Mouse (Mus musculus): ENCODE measurements around the gene Negr1.

Gene Negr1

DNA sequence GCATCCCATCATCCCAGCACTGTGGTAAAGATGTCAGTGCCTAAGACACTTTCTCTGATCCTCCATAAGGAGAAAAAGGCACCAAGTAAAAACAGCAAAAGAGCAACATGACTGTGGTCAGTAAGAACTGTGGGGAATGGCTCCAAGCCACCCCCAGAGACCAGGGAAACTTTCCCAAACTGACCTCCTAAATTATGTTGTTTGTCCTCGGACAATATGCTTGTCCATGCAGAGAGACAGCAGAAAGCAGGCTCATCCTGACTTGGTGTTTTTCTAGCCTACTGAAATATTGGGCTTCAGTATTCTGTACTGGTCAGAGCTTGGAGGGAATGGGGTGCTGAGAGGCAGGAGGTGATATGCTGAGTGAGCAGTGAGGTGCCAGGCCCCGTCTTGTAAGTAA lies 647.8 kb downstream of the Negr1 start:
- DNase-seq (ENCODE audit: low read depth, low spot score), result no peak

DNA sequence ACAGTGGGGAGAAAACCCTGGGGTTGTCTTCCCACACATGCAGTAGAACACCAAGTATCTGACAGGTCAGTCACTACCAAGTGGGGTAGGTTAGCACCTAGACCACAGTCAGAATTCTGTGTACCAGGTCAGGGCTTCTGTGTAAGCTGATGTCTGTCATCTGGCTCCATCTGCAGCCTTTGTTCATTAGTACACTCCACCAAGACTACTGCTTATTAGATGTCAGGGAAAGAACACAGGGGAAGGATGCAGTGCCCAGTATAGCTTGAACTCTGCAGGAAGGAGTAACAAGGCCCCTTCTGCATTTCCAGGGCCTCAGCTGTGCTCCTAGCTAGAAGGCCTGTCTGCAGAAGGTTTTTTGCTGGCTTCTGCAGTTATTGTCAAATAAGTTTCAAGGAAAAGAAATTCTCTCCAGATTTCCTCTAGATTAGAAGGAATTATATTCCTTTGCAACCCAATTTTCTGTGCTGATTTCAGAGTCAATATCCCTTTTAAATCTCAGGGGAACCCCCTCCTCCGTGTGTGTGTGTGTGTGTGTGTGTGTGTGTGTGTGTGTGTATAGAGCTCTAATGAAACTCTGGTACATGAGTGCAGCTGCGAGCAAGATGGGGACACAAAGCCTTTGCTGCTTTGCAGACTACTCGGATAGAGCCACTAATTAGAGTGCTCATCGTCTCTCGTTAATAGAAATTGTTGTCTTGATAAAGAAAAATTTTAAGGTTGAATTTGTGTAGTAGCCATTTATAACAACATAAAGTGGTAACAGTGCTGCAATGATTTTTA lies 654.5 kb downstream of the Negr1 start:
- DNase-seq (ENCODE audit: low read depth, low spot score), result no peak

DNA sequence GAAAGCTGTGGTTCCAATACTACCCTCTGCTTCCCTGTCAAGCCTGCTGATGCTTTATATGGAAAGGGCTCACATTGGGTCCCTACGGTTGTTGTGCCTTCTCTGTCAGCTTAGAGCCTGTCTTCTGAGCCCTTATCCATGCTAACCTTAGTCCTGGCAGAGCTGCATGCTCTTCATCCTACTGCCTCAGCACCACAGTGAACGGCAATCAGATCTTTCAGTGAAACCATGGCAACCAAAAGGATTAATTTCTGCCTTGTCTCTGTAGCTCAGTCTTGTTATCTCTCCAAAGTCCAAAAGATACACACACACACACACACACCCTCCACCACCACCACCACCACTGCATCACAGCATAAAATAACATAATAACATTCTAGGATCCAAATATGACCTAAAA lies 656.2 kb downstream of the Negr1 start:
- no peak for DNase-seq (ENCODE audit: low read depth, low spot score)

DNA sequence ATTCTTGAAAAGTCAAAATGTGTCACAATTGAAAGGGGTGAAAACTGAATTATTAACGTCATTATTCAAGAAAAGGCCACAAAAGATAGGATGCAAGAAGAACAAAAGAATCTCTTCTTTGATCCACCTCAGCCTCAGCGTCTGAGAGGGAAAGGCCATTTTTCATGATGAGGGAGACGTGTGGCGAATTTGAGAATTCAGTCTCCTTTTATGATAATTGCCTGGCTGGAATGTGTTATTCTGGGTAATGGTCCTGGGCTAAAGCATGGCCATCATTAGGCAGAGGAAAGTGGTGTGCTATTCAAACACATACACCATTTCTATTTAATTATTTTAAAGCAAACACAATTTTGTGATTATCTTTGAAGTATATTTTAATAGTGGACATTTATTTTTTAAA lies 663.3 kb downstream of the Negr1 start:
- DNase-seq (ENCODE audit: low read depth, low spot score), result peak; percentile 23

DNA sequence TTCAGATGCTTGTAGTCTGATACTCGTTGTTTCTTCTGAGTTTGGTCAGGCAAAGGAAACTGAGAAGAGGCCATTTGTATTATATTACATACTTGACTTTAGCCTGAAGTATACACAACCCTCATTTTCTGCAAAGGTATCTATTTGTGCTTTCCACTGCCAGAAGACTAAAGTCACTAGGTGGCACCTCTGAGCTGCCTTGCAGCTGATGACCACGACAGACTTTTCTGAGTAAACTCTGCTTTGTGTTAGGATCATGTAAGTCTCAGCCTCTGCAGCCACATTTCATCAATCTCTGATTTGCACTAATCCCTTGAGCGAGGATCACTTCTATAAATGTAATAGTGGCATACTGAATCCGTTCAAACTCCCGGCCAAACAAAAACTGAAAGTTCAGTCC lies 671.1 kb downstream of the Negr1 start:
- peak; percentile 45 for DNase-seq (ENCODE audit: low read depth, low spot score)

DNA sequence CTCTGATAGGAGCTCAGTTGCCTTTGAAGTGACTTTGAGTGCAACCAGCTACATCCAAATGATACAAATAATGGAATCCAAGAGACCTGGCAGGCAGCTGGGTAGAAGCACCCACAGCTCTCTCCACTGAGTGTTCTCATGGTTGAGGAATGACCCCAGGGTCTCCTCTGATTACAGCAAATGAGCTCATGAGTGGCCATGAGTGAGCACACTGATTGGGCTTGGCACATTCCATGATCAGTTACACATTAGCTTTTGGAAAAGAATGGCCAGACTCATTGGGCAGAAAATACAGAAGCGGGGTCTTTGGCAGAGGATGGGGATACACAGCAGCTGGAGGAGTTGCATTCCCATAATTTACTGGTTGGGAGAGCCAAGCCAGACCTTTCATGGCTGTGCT lies 678.6 kb downstream of the Negr1 start:
- DNase-seq (ENCODE audit: low read depth, low spot score), result no peak

DNA sequence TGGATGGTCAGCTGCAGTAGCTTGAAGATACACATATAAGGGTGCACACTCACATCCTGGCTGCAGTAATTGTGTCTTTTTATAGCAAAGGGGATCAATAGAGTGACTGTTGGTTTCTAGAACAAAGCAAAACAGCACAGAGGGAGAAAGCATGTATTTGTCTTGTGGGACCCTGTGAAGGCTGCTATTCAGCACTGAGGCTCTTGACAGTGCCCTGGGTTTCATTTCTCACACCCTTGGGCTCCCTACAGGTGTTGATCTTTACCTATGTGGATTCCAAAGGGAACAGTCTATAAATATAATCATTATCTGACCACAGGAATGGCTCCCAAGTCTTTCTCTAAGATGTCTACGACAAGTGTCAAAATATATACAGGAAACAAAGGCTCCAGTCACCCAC lies 693.9 kb downstream of the Negr1 start:
- no peak for DNase-seq (ENCODE audit: low read depth, low spot score)

DNA sequence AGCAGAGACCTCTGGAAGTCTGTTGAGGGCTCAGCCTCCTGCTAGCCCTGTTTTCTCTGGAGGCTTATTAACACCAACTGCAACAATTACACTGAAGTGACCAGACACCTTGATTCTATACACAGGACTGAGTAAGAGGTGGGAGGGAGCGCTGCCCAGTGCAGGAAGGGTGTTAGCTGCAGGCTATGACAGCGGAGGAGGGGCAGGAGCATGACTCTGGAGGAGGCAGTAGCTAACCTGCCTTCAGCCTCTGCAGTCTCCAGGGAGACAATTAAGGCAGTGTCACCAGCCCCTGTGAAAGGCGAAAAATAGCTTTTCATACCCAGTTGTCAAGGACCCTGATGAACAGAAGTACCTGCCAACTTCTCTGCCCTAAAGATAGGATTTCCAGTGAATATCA lies 694.3 kb downstream of the Negr1 start:
- no peak for DNase-seq (ENCODE audit: low read depth, low spot score)

DNA sequence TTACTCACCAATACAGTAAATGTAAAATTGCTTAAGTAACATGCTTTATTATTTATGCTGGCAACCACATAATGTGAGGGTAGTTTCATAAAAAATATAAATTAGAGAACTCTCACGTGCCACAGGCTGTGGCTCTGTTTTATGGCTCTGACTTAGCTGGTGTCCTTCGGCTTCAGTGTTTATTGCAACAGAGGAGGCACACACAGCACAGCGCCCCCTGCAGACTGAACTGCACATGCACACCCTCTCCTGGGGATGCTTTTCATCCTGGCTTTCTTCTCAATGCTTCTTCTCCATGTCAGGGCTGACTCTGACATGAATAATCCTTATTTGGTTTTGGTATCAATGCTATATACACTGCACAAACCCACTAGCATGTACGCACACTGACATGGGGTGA lies 707.1 kb downstream of the Negr1 start:
- no peak for DNase-seq (ENCODE audit: low read depth, low spot score)

DNA sequence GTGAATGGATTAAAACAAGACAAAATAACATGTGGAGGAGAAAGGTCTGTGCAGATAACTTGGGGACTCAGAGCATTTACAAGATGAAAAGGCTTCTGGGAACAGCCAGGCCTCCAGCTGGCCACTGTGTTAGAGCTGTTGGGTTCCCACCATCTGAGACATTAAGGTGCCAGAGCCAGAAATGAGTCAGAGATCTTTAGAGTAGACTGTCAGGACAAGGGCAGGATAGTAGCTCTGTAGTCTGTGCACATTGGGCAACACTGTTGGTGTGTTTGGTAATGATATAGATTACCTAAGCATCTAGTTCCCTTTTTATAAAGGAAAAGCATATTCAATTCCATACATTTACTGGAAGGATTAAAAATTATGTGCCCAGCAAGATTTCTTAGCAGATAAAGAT lies 710.8 kb downstream of the Negr1 start:
- no peak for DNase-seq (ENCODE audit: low read depth, low spot score)

DNA sequence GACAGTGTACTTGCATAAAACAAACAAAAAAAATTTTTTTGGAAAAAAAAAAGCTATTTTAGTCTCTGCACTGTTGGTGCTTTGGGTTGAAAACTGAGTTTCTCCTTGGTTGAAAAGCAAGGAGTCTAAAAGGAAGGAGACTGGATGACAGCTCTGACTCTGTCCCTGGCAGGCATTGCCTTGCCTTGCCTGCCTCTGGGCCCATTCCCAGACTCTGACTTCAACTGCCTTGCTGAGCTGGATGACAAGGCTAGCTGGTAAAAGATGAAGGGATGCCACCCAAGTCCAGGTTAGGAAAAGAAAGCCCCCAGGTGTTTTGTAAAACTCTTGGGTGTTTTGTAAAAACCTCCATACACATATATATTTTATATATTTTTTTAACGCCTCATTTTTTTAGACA lies 712.5 kb downstream of the Negr1 start:
- no peak for DNase-seq (ENCODE audit: low read depth, low spot score)

DNA sequence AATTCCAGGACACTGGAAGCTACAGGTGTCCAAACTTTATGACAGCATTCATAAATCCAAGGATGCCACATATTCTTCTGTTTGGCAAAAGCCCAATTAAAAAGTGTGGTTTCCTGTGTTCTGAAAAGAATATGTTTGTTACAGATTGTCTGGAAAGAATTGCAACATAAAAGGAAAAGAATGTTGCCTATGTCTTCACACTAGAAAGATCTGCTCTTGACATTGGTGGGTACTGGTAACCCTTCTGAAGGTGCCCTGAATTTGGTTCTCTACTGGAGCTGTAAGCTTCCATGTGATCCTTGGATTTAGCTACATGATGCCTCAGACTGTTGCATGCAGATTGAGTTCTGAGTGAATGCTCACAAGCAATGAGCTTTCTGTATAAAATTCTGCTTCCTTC lies 718.1 kb downstream of the Negr1 start:
- DNase-seq (ENCODE audit: low read depth, low spot score), result no peak

DNA sequence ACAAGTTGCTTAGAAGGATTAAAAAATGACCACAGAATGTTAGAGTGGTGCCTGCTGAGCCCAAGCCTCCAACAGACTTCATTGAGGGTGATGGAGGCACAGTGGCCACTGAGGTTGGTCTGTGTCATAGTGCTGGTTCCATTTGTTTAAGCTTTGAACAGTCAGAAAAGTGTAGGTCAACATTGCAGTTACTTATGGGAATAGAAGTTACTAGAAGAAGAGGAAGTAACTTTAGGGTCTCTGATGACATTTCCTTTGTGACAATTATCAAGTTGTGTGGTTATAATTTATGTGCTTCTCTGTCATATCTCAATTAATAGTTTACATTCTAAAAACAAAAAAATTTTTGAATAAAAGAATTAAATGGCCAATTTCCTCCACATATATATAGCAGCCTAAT lies 719.7 kb downstream of the Negr1 start:
- DNase-seq (ENCODE audit: low read depth, low spot score), result no peak

DNA sequence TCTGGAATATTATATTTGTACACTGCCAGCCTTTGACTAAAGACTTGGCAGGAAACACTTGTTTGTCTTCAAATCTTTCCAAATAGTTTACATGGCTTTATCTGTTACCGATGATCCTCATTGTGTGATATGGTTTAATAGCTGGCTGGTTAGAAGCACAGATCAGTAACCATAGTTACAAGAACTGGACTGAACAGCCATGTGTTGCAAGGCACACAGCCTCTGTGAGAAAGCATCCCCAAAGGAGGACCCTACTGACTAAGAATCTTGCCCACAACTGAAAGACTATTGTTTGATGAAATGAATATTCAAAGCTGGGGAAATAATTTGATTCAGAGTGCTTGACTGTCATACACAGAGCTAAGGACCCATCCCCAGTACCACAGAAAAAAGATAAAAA lies 729.7 kb downstream of the Negr1 start:
- DNase-seq (ENCODE audit: low read depth, low spot score), result no peak

DNA sequence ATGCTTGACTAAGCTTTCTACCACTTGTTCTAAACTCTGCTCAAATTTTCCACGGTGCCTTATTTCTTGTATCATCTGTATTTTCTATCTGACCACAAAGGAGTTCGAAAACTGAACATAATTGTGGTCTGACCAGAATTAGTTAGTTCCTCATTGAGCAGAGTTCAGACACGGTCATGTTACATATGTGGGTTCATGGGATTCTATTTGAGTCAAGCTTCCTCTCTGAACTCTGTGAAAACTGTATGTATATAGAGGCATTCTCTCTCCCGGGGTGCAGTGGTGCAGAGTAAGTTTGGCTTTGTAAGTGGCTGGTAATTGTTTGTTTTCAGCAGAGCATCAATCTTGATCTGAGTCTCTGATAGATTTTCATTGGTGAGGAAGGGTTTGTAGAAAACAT lies 735.6 kb downstream of the Negr1 start:
- DNase-seq (ENCODE audit: low read depth, low spot score), result no peak

DNA sequence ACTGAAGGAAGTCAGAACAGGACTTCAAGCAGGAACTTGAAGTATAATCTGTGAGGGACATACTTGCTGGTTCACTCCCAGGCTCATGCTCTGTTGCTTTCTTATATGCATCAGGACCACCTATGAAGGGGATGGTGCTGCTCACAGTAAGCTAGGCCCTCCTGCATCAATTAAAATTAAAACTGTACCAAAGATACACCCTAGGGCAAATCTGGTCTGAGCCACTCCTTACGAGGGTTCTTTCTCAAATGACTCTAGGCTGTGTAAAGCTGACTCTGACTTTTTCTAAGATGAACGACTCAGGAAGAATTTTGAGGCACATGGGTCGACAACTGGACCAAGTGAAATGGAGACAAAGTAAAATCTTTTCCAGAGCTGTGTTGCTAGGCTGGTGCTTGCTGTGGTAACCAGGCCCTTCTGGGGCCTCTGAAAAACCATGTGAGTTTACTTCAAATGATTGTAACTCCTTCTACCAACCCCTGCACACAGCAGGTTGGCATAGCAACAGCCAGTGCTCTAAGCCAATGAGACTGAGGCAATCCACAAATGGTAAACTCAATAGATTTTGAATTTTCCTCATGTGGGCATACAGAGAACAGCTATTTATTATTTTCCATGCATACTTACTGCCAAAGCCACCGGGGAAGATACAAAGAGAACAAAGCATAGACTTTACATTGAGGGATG lies 742.0 kb downstream of the Negr1 start:
- DNase-seq (ENCODE audit: low read depth, low spot score), result no peak

DNA sequence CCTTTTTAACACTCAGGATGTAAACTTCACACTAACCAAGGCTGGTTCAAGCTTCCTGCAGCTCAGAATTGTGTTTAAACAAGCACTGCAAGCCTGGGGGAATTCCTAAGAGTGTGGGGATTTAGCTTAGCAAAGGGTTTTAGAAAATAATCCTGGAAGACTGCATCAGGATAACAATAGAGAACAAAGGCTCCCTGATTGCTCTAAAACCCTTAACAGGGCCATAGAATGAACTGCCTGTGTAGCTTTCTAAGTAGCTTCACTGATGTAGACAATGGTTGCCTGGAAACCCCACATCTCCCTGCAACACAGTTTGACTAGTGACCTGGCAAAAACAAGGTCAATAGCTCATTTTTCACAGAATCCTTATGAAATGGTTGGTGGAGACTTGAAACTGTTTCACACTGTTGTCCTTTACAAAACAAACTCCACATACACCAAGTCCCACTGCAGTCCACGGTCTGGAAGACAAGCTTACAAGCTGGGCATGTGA lies 759.5 kb downstream of the Negr1 start:
- DNase-seq (ENCODE audit: low read depth, low spot score), result peak; percentile 75

DNA sequence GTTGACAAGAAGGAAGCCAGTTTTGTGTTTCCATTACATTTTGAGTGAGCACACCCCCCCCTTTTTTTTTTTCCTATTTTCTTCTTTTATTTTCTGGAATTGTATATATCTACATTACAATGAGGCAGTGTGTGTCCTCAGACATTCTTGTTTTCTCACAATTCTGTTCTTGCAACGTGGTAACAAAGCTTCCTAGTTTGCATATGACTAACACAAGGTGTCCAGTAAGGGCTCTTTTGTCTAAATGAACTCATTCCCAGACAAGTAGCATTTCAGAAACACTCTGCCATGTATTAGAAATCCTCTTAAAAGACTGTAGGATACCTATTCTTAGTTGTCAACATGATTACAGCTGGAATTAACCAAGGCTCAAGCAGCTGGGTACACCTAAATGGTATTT lies 760.2 kb downstream of the Negr1 start:
- DNase-seq (ENCODE audit: low read depth, low spot score), result peak; percentile 20

DNA sequence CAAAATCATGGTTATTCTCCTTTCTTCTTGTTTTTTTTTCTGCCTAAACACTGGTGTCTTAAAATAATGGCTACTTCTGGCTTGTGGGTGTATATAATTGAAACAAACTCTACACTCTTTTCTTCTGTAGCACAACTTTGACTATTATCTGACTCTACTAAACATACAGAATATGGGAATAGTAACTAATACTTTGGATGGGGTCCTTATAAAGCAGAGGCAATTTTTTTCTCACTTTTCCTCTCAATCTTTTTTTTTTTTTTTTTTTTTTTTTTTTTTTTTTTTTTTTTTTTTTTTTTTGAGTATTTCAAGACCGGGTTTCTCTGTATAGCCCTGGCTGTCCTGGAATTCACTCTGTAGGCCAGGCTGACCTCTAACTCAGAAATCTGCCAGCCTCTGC lies 772.6 kb downstream of the Negr1 start:
- no peak for DNase-seq (ENCODE audit: low read depth, low spot score)

DNA sequence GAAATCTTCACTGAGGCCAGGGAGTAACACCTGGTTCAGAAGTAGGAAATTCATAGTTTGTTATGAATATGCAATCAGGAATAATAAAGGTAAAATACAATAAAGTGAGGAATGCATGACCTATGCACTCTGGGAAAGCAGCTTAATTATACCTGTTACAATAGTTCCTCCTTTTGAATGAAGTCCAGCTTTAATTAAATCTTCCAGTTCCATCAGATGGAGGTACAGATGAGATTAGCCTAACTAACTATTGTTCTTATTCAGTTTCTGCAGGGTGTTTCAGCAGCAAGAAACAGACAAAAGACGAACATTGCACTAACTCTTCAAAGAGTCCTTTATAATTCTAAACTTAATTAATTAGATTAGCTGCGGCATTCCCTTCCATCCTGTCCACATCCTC lies 787.9 kb downstream of the Negr1 start:
- DNase-seq (ENCODE audit: low read depth, low spot score), result no peak

DNA sequence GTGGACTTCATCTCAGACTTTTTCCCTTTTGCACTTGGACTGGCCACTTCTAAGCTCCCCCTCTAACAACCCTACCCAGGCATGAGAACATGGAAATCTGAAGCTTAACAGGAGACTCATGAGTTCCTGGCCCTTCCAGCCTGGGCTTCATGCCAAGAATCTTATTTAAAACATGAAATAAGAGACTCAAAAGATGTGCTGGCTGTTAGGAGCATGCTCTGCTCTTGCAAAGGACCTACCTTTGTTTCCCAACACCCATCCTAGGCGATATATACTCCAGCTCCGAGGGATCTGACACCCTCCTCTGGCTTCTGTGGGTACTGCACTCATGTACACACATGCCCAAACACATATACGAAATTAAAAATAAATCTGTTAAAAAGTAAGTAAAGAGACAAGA lies 797.3 kb downstream of the Negr1 start:
- DNase-seq (ENCODE audit: low read depth, low spot score), result peak; percentile 37

DNA sequence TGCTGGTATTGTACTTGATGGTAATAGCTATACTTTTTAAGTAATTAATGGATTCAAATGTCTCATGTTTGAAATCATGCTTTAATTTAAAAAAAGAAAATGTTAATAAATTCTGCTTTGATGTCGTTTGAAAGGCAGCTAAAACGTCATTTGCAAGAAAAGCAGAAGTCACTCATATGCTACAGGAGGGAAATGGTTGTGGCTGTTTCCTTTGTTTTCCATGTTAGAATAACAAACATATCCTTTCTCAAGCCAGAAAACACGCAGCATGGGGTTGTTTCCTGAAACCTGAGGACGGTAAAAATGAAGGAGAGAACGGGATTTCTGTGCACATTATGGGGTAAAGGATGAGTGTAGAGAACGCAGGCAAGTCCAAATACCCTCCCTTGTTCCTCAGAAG lies 798.2 kb downstream of the Negr1 start:
- no peak for DNase-seq (ENCODE audit: low read depth, low spot score)

All from mesoderm, embryonic 11.5 days (tissue).